Mouse (Mus musculus): ENCODE measurements around the gene Rbfox3. TPM values are rescaled to one million over a fixed set of nuclear protein-coding genes. Genes with fewer than 3 reads are reported as not detected.
A peak's percentile ranks its signal among the peaks of the same experiment; 100 is the strongest.

The Rbfox3 gene
- total and polyA plus RNA-seq, 2 experiments from 2014 or later = 60.3 to 73.3 TPM

DNA sequence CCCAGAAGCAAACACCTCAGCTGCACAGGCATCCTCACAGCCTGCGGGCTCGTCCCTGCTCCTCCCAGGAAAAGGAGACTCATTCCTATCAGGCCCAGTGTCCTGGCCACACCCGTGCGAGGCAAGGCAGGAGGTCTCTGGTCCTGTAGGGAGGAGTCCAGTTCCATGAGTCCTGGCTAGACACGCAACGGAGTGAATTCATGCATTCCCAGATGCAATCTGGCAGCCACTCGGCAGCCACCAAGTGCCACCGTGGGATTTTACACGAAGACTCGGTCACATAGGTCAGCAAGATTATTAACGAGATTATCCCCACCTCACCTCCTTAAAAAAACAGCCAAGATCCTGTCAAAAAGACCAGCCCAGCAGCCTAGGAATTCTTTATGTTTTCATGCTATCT, 37.4 kb downstream of the Rbfox3 start:
- TF ChIP-seq CTCF (IDR thresholded peaks at IDR 0.05) = no peak
- no peak for DNase-seq (ENCODE audit: low spot score)
- Histone ChIP-seq H3K9ac (replicated peaks; ENCODE audit: low read length, poor library complexity, severe bottlenecking) (no peak overlapping the region), H3K36me3 (ENCODE audit: insufficient read depth, low read length) (no peaks in the 10 kb centered on the region), H3K9me3 (ENCODE audit: low read length) (no peaks in the 10 kb centered on the region), H3K4me1 (ENCODE audit: insufficient read depth, low read length) (peaks cover 13% of the 10 kb centered on the region), H3K27ac (ENCODE audit: low read depth, low read length) (peak overlapping the region; percentile 57), H3K4me2 (ENCODE audit: low read depth, low read length, poor library complexity, severe bottlenecking) (no peak overlapping the region), H3K4me3 (ENCODE audit: low read depth, low read length) (no peak overlapping the region), H3K27me3 (ENCODE audit: insufficient read depth, low read length) (no peaks in the 10 kb centered on the region)
- WGBS = 42% methylated on average over 11 of the region's 11 CpGs
- no peak for ATAC-seq (ENCODE audit: low FRiP score)

DNA sequence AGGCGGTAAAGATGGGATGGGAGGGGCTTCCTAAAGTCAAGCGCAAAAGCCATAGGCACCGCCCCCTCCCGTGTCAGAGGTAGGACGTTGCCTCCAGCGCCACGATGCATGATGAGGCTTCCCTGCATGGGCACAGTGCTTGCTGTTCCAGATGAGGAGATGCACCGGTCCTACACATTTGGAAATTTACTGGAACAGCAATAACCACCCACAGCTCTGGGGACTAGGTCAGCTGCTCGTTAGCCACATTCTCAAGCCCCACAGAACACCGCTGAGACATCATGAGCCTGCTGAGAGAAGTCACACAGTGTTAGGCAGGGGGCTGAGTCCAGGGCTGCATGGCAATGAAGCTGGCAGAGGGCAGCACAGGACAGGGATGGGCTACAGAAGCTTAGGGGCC, 39.9 kb downstream of the Rbfox3 start:
- H3K36me3 ChIP-seq (ENCODE audit: insufficient read depth, low read length) = no peaks in the 10 kb centered on the region
- no peaks in the 10 kb centered on the region for H3K27me3 ChIP-seq (ENCODE audit: insufficient read depth, low read length)
- H3K4me2 ChIP-seq (ENCODE audit: low read depth, low read length, poor library complexity, severe bottlenecking) = no peak overlapping the region
- ATAC-seq (ENCODE audit: low FRiP score) = no peak
- no peak overlapping the region for H3K27ac ChIP-seq (ENCODE audit: low read depth, low read length)
- TF ChIP-seq CTCF (IDR thresholded peaks at IDR 0.05) = no peak
- no peak overlapping the region for H3K4me3 ChIP-seq (ENCODE audit: low read depth, low read length)
- no peaks in the 10 kb centered on the region for H3K9me3 ChIP-seq (ENCODE audit: low read length)
- H3K9ac ChIP-seq (replicated peaks; ENCODE audit: low read length, poor library complexity, severe bottlenecking) = no peak overlapping the region
- 81% methylated on average over 10 of the region's 10 CpGs for WGBS
- no peak for DNase-seq (ENCODE audit: low spot score)
- H3K4me1 ChIP-seq (ENCODE audit: insufficient read depth, low read length) = peaks cover 13% of the 10 kb centered on the region

DNA sequence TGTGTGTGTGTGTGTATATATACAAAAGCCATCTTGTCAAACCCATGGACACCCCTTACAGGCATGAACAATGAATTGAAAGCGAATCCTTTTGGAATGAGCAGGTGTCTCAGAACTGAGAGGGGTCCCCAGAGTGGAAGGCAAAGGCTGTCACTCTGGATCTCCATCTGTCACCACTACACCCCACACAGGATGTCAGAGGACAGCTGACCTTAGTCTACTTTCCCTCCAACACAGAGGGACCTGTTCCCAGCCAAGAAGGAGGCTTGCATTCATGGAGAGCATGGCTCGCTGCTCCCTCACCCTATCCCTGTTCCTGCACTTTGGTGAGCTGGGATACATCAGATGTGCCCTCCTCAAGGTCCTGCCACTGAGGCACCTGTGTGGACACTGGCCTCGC, 48.0 kb downstream of the Rbfox3 start:
- Histone ChIP-seq H3K27ac (ENCODE audit: low read depth, low read length) (no peak overlapping the region), H3K4me3 (ENCODE audit: low read depth, low read length) (no peak overlapping the region), H3K27me3 (ENCODE audit: insufficient read depth, low read length) (no peaks in the 10 kb centered on the region), H3K4me2 (ENCODE audit: low read depth, low read length, poor library complexity, severe bottlenecking) (no peak overlapping the region), H3K36me3 (ENCODE audit: insufficient read depth, low read length) (no peaks in the 10 kb centered on the region), H3K9me3 (ENCODE audit: low read length) (no peaks in the 10 kb centered on the region), H3K4me1 (ENCODE audit: insufficient read depth, low read length) (peaks cover under 1% of the 10 kb centered on the region), H3K9ac (replicated peaks; ENCODE audit: low read length, poor library complexity, severe bottlenecking) (no peak overlapping the region)
- WGBS = 76% methylated on average over 3 of the region's 3 CpGs
- ATAC-seq (ENCODE audit: low FRiP score) = no peak
- peak; percentile 27 for DNase-seq (ENCODE audit: low spot score)
- no peak for TF ChIP-seq CTCF (IDR thresholded peaks at IDR 0.05)

DNA sequence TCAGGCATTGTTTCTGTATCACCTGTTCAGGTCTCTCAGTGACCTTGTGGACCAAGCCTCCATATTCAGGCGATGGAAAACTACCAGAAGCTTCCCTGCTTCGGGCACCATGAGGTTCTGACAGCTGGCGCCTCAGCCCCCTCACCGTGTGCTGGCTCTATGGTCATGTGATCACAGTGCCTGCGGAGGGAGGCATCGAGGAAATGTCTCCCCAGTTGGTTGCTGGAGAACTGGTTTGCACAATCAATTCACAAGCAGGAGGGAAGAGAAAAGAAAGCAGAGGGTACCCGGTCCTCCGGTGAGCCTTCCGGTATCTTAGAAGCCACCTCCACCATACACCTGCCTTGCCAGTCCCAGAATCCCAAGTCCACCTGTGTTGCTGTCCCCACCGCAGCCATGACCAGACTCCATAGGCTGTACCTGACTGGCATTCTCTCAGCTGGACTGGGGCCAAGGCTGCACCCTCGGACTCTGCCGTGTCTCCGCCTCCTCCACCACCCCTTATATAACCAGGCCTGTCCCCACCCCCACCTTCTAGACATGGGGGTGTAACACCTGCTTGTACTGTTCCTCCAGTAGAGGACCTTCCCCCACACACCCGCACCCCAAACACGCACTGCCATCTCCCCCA, 49.5 kb downstream of the Rbfox3 start:
- Histone ChIP-seq H3K4me1 (ENCODE audit: insufficient read depth, low read length) (peaks cover 3% of the 10 kb centered on the region), H3K9ac (replicated peaks; ENCODE audit: low read length, poor library complexity, severe bottlenecking) (no peak overlapping the region), H3K36me3 (ENCODE audit: insufficient read depth, low read length) (no peaks in the 10 kb centered on the region), H3K27ac (ENCODE audit: low read depth, low read length) (no peak overlapping the region), H3K4me3 (ENCODE audit: low read depth, low read length) (no peak overlapping the region), H3K27me3 (ENCODE audit: insufficient read depth, low read length) (no peaks in the 10 kb centered on the region), H3K9me3 (ENCODE audit: low read length) (no peaks in the 10 kb centered on the region), H3K4me2 (ENCODE audit: low read depth, low read length, poor library complexity, severe bottlenecking) (no peak overlapping the region)
- DNase-seq (ENCODE audit: low spot score) (no peak), ATAC-seq (ENCODE audit: low FRiP score) (no peak; the same call in 1 of the 2 replicates)
- TF ChIP-seq CTCF (IDR thresholded peaks at IDR 0.05) = no peak
- WGBS = 86% methylated on average over 15 of the region's 15 CpGs

DNA sequence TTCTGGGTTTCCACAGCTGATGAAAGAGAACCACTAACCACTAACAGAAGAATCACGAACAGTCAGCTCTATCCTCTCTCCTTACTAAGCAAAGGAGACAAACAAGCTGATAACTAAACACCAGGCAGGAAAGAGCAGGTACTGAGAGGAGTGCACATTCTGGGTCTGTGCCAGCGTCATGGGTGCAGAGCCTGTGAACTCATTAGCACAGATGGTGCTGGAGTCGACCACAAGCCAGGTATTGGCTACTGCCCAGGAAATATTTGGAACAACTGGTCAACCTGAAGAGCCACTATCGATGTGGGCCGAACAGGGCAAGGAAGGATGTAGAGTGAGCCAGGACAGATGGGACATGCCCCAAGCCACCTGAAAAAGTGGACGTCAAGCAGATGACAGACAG, 50.2 kb downstream of the Rbfox3 start:
- WGBS = 91% methylated on average over 6 of the region's 6 CpGs
- no peaks in the 10 kb centered on the region for H3K36me3 ChIP-seq (ENCODE audit: insufficient read depth, low read length)
- H3K9ac ChIP-seq (replicated peaks; ENCODE audit: low read length, poor library complexity, severe bottlenecking) = no peak overlapping the region
- no peaks in the 10 kb centered on the region for H3K27me3 ChIP-seq (ENCODE audit: insufficient read depth, low read length)
- peak; percentile 76 for DNase-seq (ENCODE audit: low spot score)
- H3K4me1 ChIP-seq (ENCODE audit: insufficient read depth, low read length) = peaks cover 3% of the 10 kb centered on the region
- no peaks in the 10 kb centered on the region for H3K9me3 ChIP-seq (ENCODE audit: low read length)
- H3K4me2 ChIP-seq (ENCODE audit: low read depth, low read length, poor library complexity, severe bottlenecking) = no peak overlapping the region
- H3K4me3 ChIP-seq (ENCODE audit: low read depth, low read length) = no peak overlapping the region
- no peak for TF ChIP-seq CTCF (IDR thresholded peaks at IDR 0.05)
- no peak for ATAC-seq (ENCODE audit: low FRiP score)
- H3K27ac ChIP-seq (ENCODE audit: low read depth, low read length) = no peak overlapping the region

DNA sequence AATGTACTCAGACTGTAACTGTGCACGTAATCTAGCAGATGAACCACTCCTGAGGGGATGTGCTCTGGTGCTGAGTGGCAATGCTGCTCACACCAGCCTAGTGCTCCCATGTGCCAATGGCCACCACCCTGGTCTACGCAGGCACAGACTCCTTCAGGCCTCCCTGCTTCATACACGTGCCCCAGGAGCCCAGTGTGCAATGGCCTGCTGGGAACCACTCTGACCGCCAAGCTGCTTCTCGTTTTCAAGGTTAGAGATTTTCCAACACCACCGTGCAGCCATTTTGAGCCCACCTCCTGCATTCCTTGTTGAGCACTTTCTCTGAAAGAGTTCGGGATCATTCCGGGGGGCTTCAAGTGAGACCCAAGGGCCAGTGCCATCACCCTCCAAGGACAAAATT, 50.6 kb downstream of the Rbfox3 start:
- Histone ChIP-seq H3K27ac (ENCODE audit: low read depth, low read length) (no peak overlapping the region), H3K9me3 (ENCODE audit: low read length) (no peaks in the 10 kb centered on the region), H3K4me2 (ENCODE audit: low read depth, low read length, poor library complexity, severe bottlenecking) (no peak overlapping the region), H3K4me3 (ENCODE audit: low read depth, low read length) (no peak overlapping the region), H3K27me3 (ENCODE audit: insufficient read depth, low read length) (no peaks in the 10 kb centered on the region), H3K9ac (replicated peaks; ENCODE audit: low read length, poor library complexity, severe bottlenecking) (no peak overlapping the region), H3K36me3 (ENCODE audit: insufficient read depth, low read length) (no peaks in the 10 kb centered on the region), H3K4me1 (ENCODE audit: insufficient read depth, low read length) (peaks cover 3% of the 10 kb centered on the region)
- no peak for TF ChIP-seq CTCF (IDR thresholded peaks at IDR 0.05)
- DNase-seq (ENCODE audit: low spot score) (no peak), ATAC-seq (ENCODE audit: low FRiP score) (no peak)
- WGBS = 85% methylated on average over 8 of the region's 8 CpGs
